Mouse (Mus musculus) thymus, postnatal 4 days (tissue): ENCODE data around the gene Crbn.

Experiments used
- DNase-seq: peaks from one replicate; pipeline ENCODE4 v3.0.0; 2021

The Crbn gene

DNA sequence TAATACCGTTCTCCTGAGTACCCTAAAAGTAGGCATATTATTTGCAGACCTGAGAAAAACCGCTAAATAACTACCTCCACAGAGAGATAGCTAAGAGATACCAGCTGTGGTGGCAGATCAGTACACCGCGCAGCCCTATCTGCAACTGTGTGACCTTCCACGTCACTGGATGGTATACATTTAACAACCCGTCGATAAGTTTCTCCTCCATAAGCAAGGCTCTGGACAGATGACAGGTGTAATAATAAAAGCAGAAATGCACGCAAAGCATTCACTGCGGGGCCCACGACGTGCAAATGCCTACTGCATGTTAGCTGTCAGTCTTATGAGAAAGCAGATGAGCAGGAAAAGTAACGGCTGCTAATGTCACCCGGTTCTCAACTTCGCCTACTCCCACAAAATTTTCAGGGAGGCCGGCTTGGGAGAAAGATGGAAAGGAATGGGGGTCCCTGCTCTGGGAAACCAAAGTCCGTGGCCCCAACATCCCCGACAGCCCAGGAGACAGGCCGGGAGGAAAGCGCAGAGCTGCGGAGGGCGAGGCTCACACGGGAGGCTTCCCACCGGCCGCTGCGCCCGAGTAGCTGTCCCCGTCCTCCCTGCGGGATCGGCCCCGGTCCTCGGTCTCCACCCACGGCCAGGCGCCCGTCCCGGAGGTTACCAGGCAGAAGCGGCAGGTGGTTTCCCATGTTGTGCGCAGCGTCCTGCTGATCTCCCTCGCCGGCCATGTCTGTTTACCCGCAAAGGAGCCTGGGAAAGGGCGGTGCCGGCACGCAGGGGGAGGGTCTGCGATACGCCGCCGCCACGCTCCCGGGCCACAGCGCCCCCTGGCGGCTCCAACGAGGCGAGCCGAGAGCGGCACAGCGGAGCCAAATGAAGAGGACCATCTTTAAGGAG is at the start of gene Crbn:
Gene Crbn (minus strand): TSS at position 745 of the 894 bp plus-strand sequence.
- peak; percentile 97 for DNase-seq

DNA sequence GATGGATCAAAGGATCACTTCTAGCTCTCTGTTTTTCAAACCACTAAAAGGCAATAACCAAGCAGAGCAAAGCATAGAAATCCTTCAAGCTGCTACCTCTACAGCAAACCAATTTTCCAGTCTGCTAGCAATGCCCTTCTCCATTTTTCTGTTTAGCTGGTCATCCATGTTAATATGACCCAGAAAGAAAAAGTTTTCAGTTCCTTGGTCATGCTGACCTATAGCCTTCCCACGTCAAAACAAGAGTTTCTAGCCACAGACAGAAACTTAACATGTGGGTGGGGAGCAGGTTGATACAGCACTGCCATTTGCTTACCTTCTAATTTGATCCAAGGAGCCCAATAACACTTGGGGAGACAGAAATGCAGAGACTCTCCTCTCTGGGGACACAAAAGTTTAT is 40.3 kb upstream of the Crbn start:
- no peak for DNase-seq

- no peak for DNase-seq
Measured at GRCm38 (mm10) chr6:106838053-106838452, 38.2 kb upstream of the Crbn start.

DNA sequence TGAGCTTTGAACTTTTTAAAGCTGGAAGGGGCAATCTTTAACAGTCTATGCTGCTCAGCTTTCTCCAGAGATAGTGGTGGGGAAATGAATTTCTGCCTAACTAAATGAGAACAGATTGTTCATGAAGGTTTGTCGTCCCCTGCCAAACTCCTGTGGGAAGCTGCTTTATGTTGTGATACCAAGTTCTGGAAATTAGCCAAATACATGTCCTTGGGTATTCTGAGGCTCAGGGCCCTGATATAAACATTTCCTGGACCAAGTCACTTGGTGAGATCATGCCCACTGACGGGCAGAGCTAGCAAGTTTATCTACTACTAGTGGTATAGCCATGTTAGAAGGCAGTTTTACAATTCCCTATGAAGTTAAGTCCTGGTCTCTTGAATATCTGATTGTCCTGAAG is 35.4 kb upstream of the Crbn start:
- no peak for DNase-seq

DNA sequence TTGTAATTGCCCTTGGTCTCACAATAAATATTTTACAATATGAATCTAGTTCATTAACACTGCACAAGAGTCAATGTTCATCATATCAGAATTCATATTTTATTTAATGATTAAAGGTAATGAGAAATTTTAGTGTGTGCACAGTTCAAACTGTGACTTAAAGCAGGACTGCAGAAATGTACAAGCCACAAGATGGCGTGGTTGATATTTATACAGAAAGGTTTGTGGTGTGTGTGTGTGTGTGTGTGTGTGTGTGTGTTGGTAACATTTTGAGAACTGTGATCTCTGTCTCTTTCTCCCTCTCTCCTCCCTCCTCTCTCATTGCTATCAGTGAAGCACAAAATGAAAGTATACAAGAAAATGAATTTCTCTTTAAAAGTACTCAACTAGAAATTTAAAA is 22.5 kb upstream of the Crbn start:
- no peak for DNase-seq

- DNase-seq = no peak
Measured at GRCm38 (mm10) chr6:106820566-106820965, 20.7 kb upstream of the Crbn start.

- no peak for DNase-seq
Measured at GRCm38 (mm10) chr6:106819906-106820305, 20.0 kb upstream of the Crbn start.

- no peak for DNase-seq
Measured at GRCm38 (mm10) chr6:106819246-106819645, 19.4 kb upstream of the Crbn start.

GRCm38 (mm10) chr6:106810686-106811085 is 10.8 kb upstream of the Crbn start:
- DNase-seq = no peak

- DNase-seq = no peak
Measured at GRCm38 (mm10) chr6:106809161-106809560, 9.3 kb upstream of the Crbn start.

DNA sequence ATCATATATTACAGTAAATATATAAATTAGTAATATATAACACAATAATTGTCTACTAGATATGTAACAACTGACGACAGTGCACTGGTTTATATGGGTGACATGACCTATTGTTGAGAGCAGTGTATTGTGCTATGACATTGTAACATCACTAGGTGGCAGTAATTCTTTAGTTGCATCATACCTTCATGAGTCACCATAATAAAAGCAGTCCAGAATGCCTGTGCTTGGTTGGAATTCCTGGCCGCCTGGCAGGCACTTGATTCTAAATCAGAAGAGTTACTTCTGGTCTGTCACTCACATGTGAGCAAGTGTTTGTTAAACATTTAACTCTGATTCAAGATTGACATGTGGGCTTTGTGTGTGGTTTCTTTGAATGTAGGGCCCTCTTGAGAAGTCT is 5.0 kb upstream of the Crbn start:
- DNase-seq = no peak

GRCm38 (mm10) chr6:106800227-106800557 is 315 bp upstream of the Crbn start:
- no peak for DNase-seq

- no peak for DNase-seq
Measured at GRCm38 (mm10) chr6:106794094-106794814, 5.6 kb downstream of the Crbn start.

GRCm38 (mm10) chr6:106793621-106794020 is 6.3 kb downstream of the Crbn start:
- DNase-seq = no peak

DNA sequence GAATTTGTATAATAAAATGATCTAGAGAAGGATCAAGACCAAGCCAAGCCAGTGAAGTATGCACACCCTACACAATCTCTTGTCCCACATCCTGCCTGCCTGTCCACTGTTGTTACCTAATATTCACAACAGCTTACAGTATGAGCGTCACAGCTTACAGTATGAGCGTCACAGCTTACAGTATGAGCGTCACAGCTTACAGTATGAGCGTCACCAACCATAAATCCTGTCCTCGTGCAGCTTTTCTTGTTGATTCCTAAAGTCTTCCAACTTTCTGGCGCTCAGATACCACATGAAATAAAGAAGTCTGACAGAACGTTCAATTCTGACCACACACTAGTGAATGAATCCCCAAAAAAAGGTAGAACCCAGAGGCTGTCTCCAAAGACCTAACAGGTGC is 6.8 kb downstream of the Crbn start:
- no peak for DNase-seq

DNA sequence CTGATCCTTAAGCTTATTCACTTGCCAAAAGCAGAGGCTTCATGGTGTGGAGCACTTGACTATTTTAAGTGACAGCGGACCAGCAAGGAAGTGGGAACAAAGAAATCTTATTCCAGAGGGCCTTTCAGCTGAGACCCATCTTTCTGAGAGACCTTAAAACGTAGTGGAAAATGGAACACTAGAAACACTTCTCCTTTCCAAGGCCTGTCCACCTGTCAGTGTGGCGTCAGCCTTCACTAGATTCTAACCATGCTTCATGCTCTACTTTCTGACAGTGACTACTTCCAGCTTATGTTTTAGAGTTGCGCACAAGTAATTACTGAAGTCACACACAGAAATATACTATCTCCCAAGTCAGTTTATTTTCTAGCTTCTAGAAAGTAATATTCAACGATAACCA is 7.4 kb downstream of the Crbn start:
- no peak for DNase-seq

GRCm38 (mm10) chr6:106791429-106791828 is 8.4 kb downstream of the Crbn start:
- no peak for DNase-seq

DNA sequence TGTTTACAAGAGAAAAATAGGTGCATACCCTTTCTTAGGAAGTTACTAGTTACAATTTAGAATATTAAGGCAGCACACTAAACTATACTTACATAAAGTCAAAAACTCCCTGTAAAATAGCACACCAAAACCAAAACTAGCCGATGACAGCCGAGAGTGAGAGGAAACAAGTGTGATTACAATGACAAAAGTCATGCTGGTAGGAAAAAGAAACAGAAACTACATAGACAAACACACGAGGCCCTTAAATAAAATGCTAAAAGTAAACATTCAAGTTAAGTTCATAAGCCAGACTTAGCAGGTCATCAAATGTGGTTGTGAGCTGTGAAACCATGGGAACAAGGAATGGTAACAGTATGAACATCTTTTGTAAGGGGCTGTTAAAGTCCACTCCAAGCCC is 12.7 kb downstream of the Crbn start:
- DNase-seq = no peak

DNA sequence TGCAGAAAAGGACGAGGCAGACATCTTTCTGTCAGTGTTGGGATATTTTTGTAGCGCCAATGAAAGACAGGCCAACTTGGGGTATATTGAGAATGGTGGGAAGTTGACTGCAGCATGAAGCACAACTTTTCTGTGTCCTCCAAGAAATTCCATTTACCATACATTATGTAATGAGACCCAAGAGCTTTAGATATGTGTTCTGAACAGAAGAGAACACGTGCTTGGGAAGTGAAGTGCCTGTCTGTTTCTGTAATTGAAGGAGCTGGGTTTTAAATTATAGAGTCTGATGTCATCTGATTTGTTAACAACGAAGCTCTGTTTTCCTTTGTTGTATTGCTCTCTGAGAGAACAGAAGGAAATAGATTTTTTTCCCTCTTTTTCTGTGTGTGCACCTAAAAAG is 29.8 kb downstream of the Crbn start:
- DNase-seq = no peak

GRCm38 (mm10) chr6:106769290-106769866 is 30.5 kb downstream of the Crbn start:
- DNase-seq = no peak

GRCm38 (mm10) chr6:106768640-106769289 is 31.1 kb downstream of the Crbn start, which contains the start of gene Trnt1:
Trnt1 (plus strand) TSS chr6:106769120.
- DNase-seq = peak; percentile 99

DNA sequence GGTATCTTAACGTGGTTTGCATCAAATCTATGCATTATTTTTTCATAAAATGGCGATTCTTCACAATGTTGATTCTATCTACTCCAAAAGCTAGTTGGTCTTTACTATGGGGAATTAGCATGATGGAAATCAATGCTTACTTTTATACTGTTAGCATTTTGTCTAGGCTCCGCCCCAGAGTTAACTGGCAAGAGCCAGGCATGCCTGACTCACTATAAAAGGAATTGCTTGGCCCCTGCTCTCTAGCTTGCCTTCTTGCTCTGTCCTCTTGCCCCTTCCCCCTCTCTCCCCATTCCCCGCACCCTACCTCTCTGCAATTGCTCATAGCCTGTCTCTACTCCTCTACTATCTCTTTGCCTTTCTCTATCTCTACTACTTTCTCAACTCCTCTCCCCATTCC is 33.1 kb downstream of the Crbn start:
- no peak for DNase-seq

GRCm38 (mm10) chr6:106765892-106766291 is 34.0 kb downstream of the Crbn start:
- no peak for DNase-seq
